Mouse (Mus musculus) urinary bladder, postnatal 36 days (tissue): ENCODE measurements around the gene Ccdc71l.

Source experiments
- DNase-seq, 2 experiments: peaks; one replicate each; pipeline ENCODE4 v3.0.0; 2022; ENCODE audit warnings: low spot score in 2 of 2, mixed read lengths in 1 of 2

The Ccdc71l gene

GRCm38 (mm10) chr12:32378528-32379295 lies at the start of gene Ccdc71l:
Gene Ccdc71l, plus strand, starts transcription at chr12:32378704.
- peak; percentile 70 to 81 for DNase-seq

GRCm38 (mm10) chr12:32339078-32339477 lies 39.4 kb upstream of the Ccdc71l start:
- DNase-seq, result no peak

- DNase-seq, result no peak
These were observed 35.0 kb upstream of the Ccdc71l start for GRCm38 (mm10) chr12:32343487-32343886.

GRCm38 (mm10) chr12:32346121-32346520 lies 32.4 kb upstream of the Ccdc71l start:
- no peak for DNase-seq

- no peak for DNase-seq
These were observed 30.0 kb upstream of the Ccdc71l start for GRCm38 (mm10) chr12:32348493-32348892.

- no peak for DNase-seq
These were observed 26.6 kb upstream of the Ccdc71l start for GRCm38 (mm10) chr12:32351874-32352273.

GRCm38 (mm10) chr12:32379296-32379725 lies 807 bp downstream of the Ccdc71l start:
- peak; percentile 80 to 86 for DNase-seq

GRCm38 (mm10) chr12:32379731-32380130 lies 1.2 kb downstream of the Ccdc71l start:
- no peak for DNase-seq

- no peak for DNase-seq
These were observed 2.0 kb downstream of the Ccdc71l start for GRCm38 (mm10) chr12:32380457-32380856.

GRCm38 (mm10) chr12:32381011-32381410 lies 2.5 kb downstream of the Ccdc71l start:
- no peak for DNase-seq

- no peak for DNase-seq
These were observed 41.0 kb downstream of the Ccdc71l start for GRCm38 (mm10) chr12:32419537-32419936.

- no peak for DNase-seq
These were observed 49.3 kb downstream of the Ccdc71l start for GRCm38 (mm10) chr12:32427832-32428231.

- no peak for DNase-seq
These were observed 52.5 kb downstream of the Ccdc71l start for GRCm38 (mm10) chr12:32431004-32431403.
